Mouse (Mus musculus) T-cell, adult 66 days (primary cell): ENCODE results near the gene Zfp958. TPM values are rescaled to one million over a fixed set of nuclear protein-coding genes. Genes with fewer than 3 reads are reported as not detected.

ENCODE experiments used
- total RNA-seq, 2 experiments: library from RNA; stranded (reverse); gene quantifications; 3 replicates in 1 of 2; 4 replicates in 1 of 2; pipeline ENCODE4 v1.2.4; 2023

The Zfp958 gene
- 10 to 100 TPM; 10.5 to 15.1 TPM for total RNA-seq

DNA sequence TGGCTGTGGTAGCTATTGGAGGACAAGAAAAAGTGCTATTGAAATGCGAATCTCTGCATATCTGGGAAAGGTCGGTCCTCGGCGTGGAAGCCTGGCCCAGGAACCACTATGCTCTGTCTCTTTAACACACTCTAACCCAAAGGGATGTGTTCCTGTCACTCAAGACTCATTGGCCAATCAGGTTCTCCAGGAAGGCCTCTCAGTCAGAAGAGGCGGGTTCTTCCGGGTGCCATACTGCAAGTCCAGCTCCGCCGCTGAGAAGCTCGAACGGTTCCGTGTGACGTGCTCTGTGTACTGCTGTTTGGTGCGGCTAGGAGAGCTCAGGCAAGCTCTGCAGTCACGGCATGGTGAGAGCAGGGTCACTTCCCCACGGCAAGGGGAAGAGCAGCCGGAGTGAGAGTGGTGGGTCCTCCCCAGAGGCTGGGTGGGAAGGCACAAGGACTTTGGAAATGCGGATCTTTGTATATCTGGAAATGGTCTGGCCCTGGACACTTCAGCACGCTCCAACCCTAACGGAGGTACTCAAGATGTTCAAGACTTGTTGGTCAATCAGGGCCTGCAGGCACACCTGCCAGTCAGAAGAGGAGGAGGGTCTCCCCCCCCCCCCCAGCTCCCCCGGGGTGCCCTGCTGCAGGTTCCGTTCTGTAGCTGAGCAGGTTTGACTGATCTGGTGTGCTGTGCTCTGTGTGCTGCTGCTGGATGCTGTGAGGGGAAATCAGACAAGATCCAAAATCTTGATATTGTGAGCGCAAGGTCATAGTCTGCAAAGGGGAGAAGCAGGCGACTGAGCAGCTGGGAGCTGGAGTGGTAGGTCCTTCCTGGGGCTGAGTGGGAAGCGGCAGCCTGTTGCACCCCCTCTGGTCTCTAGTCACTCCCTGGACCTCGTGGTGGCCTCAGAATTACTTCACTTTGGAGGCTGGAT is at the start of gene Zfp958:
Zfp958 (plus strand) TSS at position 236 of the 922 bp plus-strand sequence.

Other genes starting within 250 kb of the Zfp958 start
- 10 to 100 TPM; 39.1 to 47.5 TPM for gene Cers4, start 120.1 kb upstream of the Zfp958 start, total RNA-seq
- 1 to 10 TPM in 1 of 2 experiments, not detected in 1; 3.8 TPM for gene Shcbp1, start 166.4 kb downstream of the Zfp958 start, total RNA-seq